Mouse (Mus musculus) WW6 (cell line): ENCODE measurements around the gene Rcc2.

ENCODE experiments used
- DNase-seq: peaks from one replicate; pipeline ENCODE4 v3.0.0-alpha.2; 2013; ENCODE audit warnings: low read depth, low spot score

The Rcc2 gene

GRCm38 (mm10) chr4:140684881-140685303 is 15.4 kb upstream of the Rcc2 start:
- DNase-seq, result no peak

GRCm38 (mm10) chr4:140688044-140688825 is 12.1 kb upstream of the Rcc2 start:
- DNase-seq, result no peak

DNA sequence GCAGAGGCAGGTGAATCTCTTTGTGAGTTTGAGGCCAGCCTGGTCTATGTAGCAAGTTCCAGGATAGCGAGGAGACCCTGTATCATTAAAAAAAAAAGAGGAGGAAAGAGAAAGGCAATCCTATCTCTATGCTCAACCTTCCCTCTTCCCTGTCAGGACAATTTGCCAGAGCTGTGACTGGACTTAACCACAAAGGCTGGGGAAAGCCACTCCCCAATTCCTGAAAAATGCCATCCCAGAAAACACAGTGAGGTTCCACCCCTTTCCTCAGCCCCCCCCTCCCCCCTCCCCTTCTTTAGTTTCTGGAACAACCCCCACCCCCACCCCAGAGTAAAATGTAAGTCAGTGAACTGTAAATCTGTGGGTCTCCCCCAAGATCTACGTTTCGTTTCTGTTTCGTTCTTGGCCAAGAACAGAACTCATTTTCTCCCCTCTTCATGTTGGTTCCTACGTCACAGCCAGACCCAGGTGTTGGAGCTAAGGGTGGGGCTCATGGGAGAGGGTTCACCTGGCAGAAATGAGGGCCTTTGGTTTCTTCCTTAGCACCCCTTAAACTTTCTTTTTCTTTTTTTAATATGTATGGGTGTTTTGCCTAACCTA is 11.4 kb upstream of the Rcc2 start:
- DNase-seq, result no peak

- no peak for DNase-seq
Measured at GRCm38 (mm10) chr4:140689873-140690655, 10.3 kb upstream of the Rcc2 start.

- no peak for DNase-seq
Measured at GRCm38 (mm10) chr4:140691481-140691880, 8.9 kb upstream of the Rcc2 start.

GRCm38 (mm10) chr4:140693513-140693912 is 6.8 kb upstream of the Rcc2 start:
- no peak for DNase-seq

- DNase-seq, result no peak
Measured at GRCm38 (mm10) chr4:140694551-140695060, 5.7 kb upstream of the Rcc2 start.

DNA sequence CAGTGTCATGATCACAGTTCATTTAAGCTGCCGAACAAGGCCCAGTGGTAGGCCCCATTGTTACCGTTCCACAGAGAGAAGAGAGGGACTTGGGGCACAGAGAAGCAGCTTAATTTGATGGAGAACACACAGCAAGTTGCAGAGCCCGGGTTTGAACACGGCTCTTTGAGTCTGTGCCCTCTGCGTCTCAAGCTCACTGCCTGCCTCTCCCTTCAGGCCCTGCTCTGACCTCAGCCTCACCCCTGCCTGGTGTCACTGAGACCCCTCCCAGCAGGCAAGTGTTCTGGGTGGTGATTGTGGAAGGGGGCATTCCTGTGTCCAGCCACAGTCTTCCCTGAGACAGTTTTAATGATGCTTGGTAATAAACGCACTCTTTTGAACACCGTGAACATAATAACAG is 5.2 kb upstream of the Rcc2 start:
- DNase-seq, result no peak

DNA sequence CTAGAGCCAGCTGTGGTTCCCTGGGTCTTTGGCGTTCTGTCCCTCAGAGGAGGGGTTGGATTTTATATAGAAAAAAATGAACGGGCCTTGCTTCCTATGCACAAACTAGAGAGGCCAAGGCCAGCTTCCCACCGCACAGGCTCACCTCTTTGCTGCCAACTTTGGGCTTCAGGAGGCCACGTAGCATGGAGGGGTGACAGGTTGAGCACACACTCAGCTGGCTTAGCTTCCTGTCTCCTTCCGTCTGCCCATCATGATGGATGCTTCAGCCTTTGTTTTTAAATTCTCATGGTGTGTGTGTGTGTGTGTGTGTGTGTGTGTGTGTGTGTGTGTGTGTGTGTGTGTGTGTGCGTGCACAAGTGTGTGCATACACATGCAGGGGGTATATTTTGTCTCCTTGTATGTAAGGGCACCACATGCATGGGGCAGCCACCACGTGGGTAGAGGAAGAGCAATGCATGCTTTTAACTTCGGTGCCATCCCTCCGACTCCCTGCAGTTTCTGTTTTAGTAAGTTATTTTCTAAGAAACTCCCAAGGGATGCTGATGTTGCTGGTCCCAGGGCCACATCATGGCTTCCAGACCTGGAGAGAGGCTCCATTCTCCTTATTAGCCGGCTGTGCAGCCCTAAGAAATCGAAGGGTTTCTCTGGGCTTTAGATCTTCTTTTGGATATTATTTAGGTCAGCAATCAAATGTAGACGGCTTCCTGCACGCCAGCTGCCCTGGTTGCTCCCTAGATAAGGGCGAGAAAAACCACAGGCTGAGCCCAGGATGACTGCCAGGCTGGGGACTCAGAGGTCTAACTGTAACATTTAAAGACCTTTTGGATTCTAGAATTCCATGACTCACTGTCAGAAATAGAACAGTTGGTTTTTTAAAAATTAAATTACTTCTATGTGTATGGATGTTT is 4.4 kb upstream of the Rcc2 start:
- DNase-seq, result no peak

- no peak for DNase-seq
Measured at GRCm38 (mm10) chr4:140699441-140700127, 757 bp upstream of the Rcc2 start.

GRCm38 (mm10) chr4:140701049-140701715 is 841 bp downstream of the Rcc2 start:
- no peak for DNase-seq

- DNase-seq, result no peak
Measured at GRCm38 (mm10) chr4:140701716-140702561, 1.6 kb downstream of the Rcc2 start.

GRCm38 (mm10) chr4:140702611-140703327 is 2.4 kb downstream of the Rcc2 start:
- no peak for DNase-seq

DNA sequence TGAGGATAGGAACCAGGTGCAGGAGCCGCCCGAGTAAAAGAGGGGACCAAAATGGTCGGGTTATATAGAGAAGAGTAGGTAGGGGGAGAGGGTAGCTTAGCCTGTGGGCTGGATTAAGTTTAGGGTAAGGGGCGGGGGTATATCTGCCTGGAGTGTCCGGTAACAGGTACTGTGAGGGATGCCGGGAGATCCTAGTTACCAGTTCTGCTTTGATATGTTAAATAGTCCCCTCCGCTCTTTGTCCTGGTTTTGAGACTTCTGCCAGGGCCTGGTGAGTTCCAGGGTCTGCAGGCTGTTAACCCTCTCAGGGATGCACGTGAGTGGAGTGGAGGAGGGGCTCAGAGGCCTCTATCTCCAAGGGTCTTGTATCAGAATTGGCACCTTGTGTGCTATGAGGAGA is 3.3 kb downstream of the Rcc2 start:
- DNase-seq, result no peak

DNA sequence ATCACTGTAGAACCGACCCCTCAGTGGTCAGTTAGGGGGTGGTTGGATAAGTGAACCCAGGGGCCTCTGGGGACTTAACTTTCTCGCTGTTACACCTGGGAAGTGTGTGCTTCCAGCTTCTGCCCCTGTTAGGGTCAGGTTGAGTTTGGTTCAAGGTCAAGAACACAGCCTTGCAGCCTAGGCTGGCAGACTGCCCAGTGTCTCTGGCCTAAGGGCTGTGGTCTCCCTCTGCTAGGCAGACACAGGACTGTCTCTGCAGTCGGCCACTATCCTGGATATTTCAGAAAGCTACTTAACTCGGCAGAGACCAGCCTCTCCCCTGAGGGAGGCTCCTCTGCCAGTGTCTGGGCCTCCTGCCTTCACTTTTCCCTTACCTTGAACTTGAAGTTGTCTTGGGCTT is 3.8 kb downstream of the Rcc2 start:
- DNase-seq, result no peak

DNA sequence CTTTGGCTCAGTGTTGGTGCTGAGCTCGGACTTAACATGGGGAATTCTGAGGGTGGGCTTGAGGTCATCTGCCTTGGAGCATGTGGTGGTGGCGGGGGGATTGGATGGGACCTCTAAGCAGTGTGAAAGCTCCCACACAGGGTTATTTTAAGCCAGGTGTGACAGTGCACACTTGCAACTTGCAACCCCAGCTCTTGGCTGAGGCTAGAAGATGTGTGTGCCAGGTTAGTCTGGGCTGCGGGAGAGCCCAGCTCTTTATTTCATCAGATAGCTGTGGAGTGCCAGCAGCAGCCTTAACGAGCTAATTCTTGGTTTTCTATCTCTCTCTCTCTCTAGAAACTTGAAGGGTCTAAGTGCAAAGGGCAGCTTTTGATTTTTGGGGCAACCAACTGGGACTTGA is 7.3 kb downstream of the Rcc2 start:
- DNase-seq, result no peak

GRCm38 (mm10) chr4:140708297-140708927 is 8.1 kb downstream of the Rcc2 start:
- DNase-seq, result no peak

DNA sequence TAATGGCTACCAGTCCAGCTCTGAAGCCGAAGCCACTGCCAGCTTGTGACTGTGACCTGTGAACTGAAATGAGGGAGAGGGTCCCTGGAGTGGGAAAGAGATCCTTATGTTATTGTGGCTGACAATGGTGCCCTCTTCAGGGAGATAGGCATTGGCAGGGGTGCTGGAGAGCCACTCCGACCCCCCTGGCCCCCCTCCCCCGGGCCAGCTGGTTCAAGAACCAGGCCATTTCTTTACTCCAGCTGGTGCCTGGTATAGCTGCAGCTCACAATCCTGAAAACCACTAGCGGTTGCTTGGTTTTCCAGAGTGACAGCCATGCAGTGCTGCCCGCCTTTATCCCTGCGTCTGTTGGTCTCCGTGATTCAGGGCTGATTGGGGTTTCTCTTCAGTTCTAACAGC is 8.8 kb downstream of the Rcc2 start:
- no peak for DNase-seq
